Mouse (Mus musculus): ENCODE results near the gene Lims1.

GRCm38 (mm10) chr10:58290742-58291141 is 32.5 kb upstream of the Lims1 start:
- TF ChIP-seq CTCF (IDR thresholded peaks at IDR 0.05; ENCODE audit: low read depth) (no peak), EP300 (IDR thresholded peaks at IDR 0.05; ENCODE audit: low read depth) (no peak)

Measured in heart, postnatal 0 days (tissue).